Mouse (Mus musculus): ENCODE results near the gene Gm19965. TPM values are rescaled to one million over a fixed set of nuclear protein-coding genes. Genes with fewer than 3 reads are reported as not detected.

Gene Gm19965
- polyA plus RNA-seq (2017; shearing (Covaris generic)) = not detected

GRCm38 (mm10) chr1:116802683-116803082, at the start of gene Gm19965:
Gm19965 (plus strand) TSS chr1:116802983.

